Mouse (Mus musculus) heart, adult 2 months (tissue): ENCODE measurements at regions not wholly inside any gene's neighbourhood (a gene's known extent, or its start where the extent isn't known, plus 50 kb on each side); places are given as distances from the start of the nearest gene placed in this dataset.

ENCODE experiments used
- CTCF ChIP-seq: fragments of 200-600 bp; IDR thresholded peaks from 2 replicates; pipeline ENCODE4 v1.8.1; 2022; ENCODE audit warnings: antibody characterized with exemption, mild to moderate bottlenecking, moderate library complexity
- EP300 ChIP-seq: fragments of 200-500 bp; IDR thresholded peaks from 2 replicates; pipeline ENCODE4 v1.6.1; 2011; ENCODE audit warnings: low read depth, low read length, control low read depth; ENCODE audit not compliant: insufficient read depth
- POLR2A ChIP-seq: fragments of 200-500 bp; IDR thresholded peaks from 2 replicates; pipeline ENCODE4 v1.6.1; 2011; ENCODE audit warnings: mild to moderate bottlenecking, low read depth, low read length, control low read depth; ENCODE audit not compliant: insufficient read depth

DNA sequence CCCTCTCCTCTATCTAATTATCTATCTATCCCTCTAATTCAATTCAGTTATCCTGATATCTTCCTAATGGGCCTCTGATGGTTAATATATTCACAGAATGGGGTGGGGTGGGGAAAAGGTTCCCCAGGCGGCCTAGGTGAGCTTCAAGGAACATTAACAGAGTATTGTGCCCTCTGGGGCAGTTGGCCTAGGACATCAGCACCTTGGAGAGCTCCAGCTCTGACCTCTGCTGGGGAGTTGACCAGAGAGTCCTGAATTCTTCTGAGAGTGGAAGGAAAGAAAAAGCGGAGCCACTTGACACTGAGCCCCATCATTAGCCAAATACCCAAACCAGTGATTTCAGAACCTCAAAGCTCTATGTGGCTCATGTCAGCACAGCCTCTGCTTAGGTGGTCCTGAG, 108.1 kb upstream of the Ldah start:
- TF ChIP-seq CTCF: no peak
- TF ChIP-seq POLR2A: no peak
- TF ChIP-seq EP300: no peak
